Mouse (Mus musculus) testis, adult 2 months (tissue): ENCODE data around the gene Rbm42. TPM values are rescaled to one million over a fixed set of nuclear protein-coding genes. Genes with fewer than 3 reads are reported as not detected.

Source experiments
- H3K27ac ChIP-seq: fragments of 200-500 bp; 2 replicates; pipeline ENCODE4 v1.5.1; 2012; ENCODE audit warnings: low read depth, low read length; ENCODE audit not compliant: control insufficient read depth, insufficient read depth
- H3K27me3 ChIP-seq: fragments of 200-500 bp; 2 replicates; pipeline ENCODE4 v1.6.1; 2012; ENCODE audit warnings: mild to moderate bottlenecking, low read length, moderate library complexity; ENCODE audit not compliant: control insufficient read depth, insufficient read depth
- H3K36me3 ChIP-seq: fragments of 200-500 bp; 2 replicates; pipeline ENCODE4 v1.6.1; 2012; ENCODE audit warnings: mild to moderate bottlenecking, low read length; ENCODE audit not compliant: control insufficient read depth, insufficient read depth
- H3K4me1 ChIP-seq: fragments of 200-500 bp; 2 replicates; pipeline ENCODE4 v1.6.1; 2012; ENCODE audit warnings: low read length; ENCODE audit not compliant: control insufficient read depth, insufficient read depth
- H3K4me3 ChIP-seq: fragments of 200-500 bp; 2 replicates; pipeline ENCODE4 v1.5.1; 2012; ENCODE audit warnings: low read depth, mild to moderate bottlenecking, low read length, moderate library complexity, mixed read lengths; ENCODE audit not compliant: control insufficient read depth
- CTCF ChIP-seq: fragments of 200-500 bp; IDR thresholded peaks from 2 replicates; pipeline ENCODE4 v1.5.1; 2012; ENCODE audit warnings: low read depth, mild to moderate bottlenecking, inconsistent platforms, low read length, moderate library complexity; ENCODE audit not compliant: control insufficient read depth, insufficient read depth, insufficient replicate concordance
- POLR2A ChIP-seq: fragments of 200-500 bp; IDR thresholded peaks from 2 replicates; pipeline ENCODE4 v1.6.1; 2012; ENCODE audit warnings: low read depth, mild to moderate bottlenecking, inconsistent platforms, low read length, moderate library complexity; ENCODE audit not compliant: control insufficient read depth
- polyA plus RNA-seq: library from polyadenylated mRNA; depleted of rRNA; stranded (reverse); fragments of >200 nt; gene quantifications from 2 replicates; pipeline ENCODE4 v1.2.3, GENCODE M21; 2012; rRNA removed

Rbm42 gene
- 27.1 and 33.0 TPM in 2 replicates for polyA plus RNA-seq

DNA sequence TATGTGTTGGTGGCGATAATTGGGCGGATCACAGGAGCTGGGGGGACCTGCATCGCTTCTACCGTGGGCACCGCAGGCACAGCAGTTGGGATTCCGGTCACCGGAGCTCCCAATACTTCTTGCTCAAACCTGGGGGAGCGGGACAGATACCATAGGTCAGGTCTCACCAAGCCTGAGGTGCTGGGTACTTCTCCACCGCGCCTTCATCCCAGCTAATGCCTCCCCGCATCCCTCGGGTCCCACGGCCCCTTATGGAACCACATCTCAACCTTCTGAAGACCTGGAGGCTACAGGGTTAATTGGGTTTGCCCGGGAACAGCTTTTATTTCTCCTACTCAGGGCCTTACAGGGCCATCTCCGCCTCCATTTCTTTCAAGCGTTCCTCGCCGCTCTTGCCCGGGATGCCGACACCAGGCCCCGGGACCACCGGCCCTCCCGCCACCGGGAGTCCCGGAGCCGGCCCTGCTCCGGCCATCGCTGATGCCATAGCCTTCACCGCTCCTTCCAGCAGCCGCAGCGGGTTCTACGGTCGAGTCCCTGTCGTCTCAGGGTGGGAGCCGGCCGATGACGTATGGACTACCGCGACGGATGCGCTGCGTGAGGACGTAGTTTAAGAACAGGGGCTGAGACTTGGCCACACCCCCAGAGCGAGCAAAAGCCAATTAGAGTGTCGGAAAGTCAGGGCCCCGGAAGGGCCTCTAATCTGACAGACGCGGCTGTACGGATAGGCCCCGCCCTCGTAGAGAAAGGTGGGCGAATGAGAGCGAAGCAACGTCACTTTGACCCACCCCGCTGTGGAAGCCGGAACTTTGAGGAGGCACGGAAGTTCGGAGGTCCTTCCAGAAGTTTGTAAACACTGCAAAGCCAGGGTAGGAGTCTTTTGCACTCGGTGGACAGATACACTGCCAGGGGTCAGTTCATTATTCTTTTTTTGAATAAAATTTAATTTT, at the start of gene Rbm42:
TSS of gene Rbm42 (minus strand) at position 727 of the 950 bp plus-strand sequence.
- no peaks in the 10 kb centered on the region for H3K36me3 ChIP-seq

DNA sequence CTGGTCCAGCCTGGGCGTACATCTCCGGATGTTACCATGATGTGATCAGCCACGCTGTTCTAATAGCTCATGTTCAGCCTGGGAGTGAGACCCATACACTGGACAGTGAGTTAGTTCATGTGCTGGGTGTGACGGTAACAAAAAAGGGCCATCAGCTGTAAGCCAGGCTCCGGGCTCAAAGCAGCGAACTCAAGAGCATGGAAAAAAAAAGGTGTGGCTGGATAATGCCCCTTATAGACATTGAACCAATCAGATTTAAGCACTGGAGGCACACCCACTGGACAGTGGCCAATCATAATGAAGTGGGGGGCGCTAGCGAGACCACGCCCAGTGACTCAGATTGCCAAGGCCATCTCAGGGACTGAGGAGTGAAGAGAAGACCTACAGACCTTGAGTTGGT, 48.5 kb upstream of the Rbm42 start, which contains the start of gene 2200002J24Rik:
TSS of gene 2200002J24Rik (plus strand) at position 338 of the 400 bp plus-strand sequence.
- no peaks in the 10 kb centered on the region for H3K27me3 ChIP-seq
- TF ChIP-seq CTCF (no peak; the same call in 1 of the 2 replicates), POLR2A (no peak)
- peak within 1 kb of the TSS; percentile 84 for H3K4me3 ChIP-seq
- H3K4me1 ChIP-seq = peaks cover 5% of the 10 kb centered on the region
- peak within 1 kb of the TSS; percentile 83 for H3K27ac ChIP-seq
- no peaks in the 10 kb centered on the region for H3K36me3 ChIP-seq

More for the DNA sequence above, at the start of gene Rbm42:
- H3K27me3 ChIP-seq = no peaks in the 10 kb centered on the region
- peak within 1 kb of the TSS; percentile 81 for H3K27ac ChIP-seq
- peaks cover 5% of the 10 kb centered on the region for H3K4me1 ChIP-seq
- peak within 1 kb of the TSS; percentile 96 for H3K4me3 ChIP-seq
- TF ChIP-seq CTCF = no peak
- peak; percentile 77 for TF ChIP-seq POLR2A

DNA sequence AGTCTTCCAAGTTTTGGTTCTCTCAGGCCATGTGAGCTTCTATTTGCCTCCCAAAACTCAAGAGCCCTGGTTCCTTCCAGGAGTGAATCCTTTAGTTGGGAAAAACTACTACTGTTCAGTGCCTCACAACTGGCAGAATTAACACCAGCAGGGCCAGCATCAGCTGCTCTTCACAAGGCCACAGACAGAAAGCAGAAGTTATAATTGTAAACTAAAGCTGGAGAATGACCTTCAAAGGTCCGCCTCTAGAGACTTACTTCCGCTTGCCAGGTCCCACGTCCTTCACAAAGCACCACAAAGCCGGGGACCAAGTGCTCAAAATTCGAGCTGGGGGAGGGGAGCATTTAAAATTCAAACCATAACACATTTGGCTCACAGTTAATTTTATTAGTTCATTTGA, 48.0 kb upstream of the Rbm42 start:
- no peak for TF ChIP-seq POLR2A
- no peak for TF ChIP-seq CTCF
- Histone ChIP-seq H3K27me3 (no peaks in the 10 kb centered on the region), H3K4me1 (peaks cover 5% of the 10 kb centered on the region), H3K4me3 (peak overlapping the region; percentile 84), H3K27ac (peak overlapping the region; percentile 35), H3K36me3 (no peaks in the 10 kb centered on the region)

DNA sequence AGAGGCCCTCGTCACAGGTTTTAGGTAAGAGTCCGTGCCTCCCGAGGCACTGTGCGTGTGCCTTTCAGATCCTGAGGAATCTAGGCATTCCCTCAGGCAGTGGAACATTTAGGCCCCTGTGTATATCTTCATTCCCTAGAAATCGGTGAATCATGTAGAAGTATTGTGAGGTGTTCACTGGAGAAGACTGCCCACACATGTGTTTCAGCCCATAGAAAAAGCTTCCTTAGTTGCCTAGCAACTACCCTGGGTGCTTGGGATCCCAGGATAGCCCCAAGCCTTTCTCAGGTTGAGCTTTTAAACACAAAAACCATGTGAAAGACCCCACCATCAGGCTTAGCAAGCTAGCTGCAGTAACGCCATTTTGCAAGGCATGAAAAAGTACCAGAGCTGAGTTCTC, 38.2 kb upstream of the Rbm42 start:
- H3K27me3 ChIP-seq = no peaks in the 10 kb centered on the region
- H3K36me3 ChIP-seq = no peaks in the 10 kb centered on the region
- no peaks in the 10 kb centered on the region; the same call in 1 of the 2 replicates for H3K4me1 ChIP-seq
- TF ChIP-seq POLR2A = no peak
- TF ChIP-seq CTCF = no peak
- H3K27ac ChIP-seq = no peak overlapping the region
- H3K4me3 ChIP-seq = no peak overlapping the region

DNA sequence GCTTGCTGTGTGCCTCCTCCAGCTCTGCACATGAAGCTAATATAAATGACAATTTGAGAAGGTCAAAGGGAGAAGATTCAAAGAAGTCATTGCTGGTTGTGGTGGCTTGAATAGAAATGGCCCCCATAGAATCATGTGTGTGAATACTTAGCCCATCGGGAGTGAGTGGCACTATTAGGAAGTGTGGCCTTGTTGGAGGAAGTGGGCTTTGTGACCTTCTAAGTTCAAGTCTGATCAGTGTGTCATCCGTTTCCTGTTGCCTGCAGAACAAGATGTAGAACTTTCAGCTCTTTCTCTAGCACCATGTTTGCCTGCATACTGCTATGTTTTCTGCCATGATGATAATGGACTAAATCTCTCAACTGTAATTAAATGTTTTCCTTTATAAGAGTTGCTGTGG, 33.3 kb upstream of the Rbm42 start:
- TF ChIP-seq CTCF (no peak), POLR2A (no peak)
- H3K4me1 ChIP-seq = no peaks in the 10 kb centered on the region; the same call in 1 of the 2 replicates
- no peak overlapping the region for H3K4me3 ChIP-seq
- H3K36me3 ChIP-seq = no peaks in the 10 kb centered on the region
- no peaks in the 10 kb centered on the region for H3K27me3 ChIP-seq
- H3K27ac ChIP-seq = no peak overlapping the region

DNA sequence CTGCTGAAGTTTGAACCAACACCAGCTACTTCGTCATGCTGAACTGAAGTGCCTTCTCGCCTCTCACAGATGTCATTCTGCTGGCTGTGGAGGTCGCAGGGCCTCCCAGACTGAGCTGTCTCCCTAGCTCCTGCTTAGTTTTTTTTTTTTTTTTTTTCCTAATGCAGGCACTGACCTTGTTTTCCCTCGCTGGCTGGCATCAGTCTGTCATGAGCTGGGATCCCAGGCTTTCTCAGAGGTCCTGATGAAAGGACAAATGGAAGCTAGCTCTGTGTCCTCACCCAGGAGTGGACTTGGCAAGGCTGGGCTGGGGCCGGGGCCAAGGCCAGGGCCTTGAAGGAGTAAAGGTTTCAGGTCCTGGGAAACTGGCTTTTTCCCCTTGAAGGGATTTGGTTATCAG, 31.8 kb upstream of the Rbm42 start:
- H3K27ac ChIP-seq = no peak overlapping the region; the same call in 1 of the 2 replicates
- H3K4me1 ChIP-seq = no peaks in the 10 kb centered on the region
- no peaks in the 10 kb centered on the region for H3K36me3 ChIP-seq
- no peak overlapping the region for H3K4me3 ChIP-seq
- TF ChIP-seq CTCF (no peak), POLR2A (no peak)
- H3K27me3 ChIP-seq = no peaks in the 10 kb centered on the region

DNA sequence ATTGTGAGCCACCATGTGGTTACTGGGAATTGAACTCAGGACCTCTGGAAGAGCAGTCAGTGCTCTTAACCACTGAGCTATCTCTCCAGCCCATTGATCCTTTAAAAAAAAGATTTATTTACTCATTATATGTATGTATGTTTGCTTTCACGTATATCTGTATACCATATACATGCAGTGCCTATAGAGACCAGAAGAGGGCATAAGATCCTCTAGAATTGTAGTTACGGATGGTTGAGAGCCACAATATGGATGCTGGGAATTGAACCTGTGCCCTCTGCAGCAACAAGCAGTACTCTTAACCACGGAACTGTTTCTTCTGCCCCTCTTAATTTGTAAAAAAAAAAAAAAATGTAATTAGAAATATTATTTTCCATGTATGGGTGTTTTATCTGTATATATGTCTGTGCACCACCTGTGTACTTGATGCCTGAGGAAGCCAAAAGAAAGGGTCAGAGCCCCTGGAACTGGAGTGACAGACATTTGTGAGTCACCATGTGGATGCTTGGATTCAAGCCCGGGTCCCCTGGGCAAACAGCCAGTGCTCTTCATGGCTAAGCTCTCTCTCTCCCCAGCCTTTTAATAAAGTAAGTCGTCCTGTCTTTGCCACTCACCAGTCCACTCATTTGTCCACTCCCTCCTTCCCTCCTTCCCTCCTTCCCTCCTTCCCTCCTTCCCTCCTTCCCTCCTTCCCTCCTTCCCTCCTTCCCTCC, 28.3 kb upstream of the Rbm42 start:
- TF ChIP-seq CTCF = no peak
- TF ChIP-seq POLR2A = no peak
- H3K4me1 ChIP-seq = no peaks in the 10 kb centered on the region
- no peak overlapping the region for H3K27ac ChIP-seq
- H3K27me3 ChIP-seq = no peaks in the 10 kb centered on the region
- no peaks in the 10 kb centered on the region for H3K36me3 ChIP-seq
- no peak overlapping the region for H3K4me3 ChIP-seq
